Mouse (Mus musculus) CD4-positive, CD25-positive, alpha-beta regulatory T cell, adult 2 months (primary cell): ENCODE data around the gene Large2.
A peak's percentile ranks its signal among the peaks of the same experiment; 100 is the strongest.
"Not testable (repeated sequence)": the region's sequence is repeated elsewhere in the genome, so short reads cannot be mapped to it uniquely, and the experiment has no call there.

Source experiments
- DNase-seq: peaks from one replicate; pipeline ENCODE4 v3.0.0-alpha.2; 2012; ENCODE audit warnings: low read depth, low spot score

Large2 gene

DNA sequence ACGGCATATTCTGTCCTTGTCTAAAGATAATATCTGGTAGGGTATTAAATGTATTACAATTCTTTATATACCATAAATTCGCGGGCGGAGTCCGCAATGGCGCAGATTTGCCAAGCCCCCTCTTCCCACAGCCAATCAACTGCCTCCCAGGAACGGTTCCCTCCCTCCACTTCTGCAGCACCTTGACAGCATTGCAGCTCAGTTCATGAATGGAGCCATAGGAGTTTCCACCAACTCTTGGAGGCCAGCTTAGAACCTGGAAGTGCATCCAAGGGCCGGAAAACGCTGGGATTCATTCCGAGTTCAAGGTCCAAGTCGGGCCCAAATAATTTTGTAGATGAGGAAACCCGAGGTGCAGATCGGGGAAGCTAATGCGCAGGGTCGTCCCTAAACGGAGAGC lies at the start of gene Large2, which contains the start of gene Pex16:
Large2 (minus strand) TSS at position 356 of the 400 bp plus-strand sequence.
Pex16 (plus strand) TSS at position 163 of the 400 bp plus-strand sequence.
- DNase-seq = peak; percentile 76

DNA sequence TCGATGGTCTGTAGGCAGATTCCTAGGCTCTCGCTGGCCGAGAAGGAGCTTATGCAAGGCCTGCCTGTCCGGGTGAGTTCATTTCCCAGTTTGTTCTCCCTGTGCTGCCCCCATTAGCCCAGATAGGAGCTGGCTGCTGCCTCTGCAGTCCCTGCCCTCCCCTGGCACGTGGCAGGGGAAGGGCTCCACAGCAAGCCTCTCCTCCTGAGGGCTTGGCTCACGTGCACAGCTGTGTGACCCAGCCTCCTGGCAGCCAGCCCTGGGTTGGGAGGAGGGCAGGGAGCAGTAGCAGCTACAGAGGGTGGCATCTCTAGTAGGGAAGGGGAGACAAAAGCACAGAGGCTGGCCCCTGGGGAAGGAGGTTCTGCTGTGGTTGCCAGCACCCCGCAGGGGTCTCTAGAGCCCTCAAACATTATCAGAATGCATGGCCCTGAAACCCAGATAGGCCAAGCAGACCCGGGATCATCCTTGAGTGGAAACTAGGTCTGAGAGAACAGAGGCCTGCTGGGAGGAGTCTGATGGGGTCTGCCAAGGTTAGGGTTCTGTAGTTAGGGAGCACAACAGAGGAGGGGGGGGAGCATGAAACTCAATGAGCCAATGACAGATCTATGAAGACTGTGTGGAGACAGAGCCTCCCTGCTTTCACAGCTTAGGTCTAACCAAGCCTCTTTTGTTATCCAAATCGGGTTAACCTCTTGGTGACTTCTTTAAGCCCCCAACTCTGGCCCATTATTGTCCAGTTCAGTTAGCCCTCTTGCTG lies 49.2 kb upstream of the Large2 start:
- DNase-seq = no peak

DNA sequence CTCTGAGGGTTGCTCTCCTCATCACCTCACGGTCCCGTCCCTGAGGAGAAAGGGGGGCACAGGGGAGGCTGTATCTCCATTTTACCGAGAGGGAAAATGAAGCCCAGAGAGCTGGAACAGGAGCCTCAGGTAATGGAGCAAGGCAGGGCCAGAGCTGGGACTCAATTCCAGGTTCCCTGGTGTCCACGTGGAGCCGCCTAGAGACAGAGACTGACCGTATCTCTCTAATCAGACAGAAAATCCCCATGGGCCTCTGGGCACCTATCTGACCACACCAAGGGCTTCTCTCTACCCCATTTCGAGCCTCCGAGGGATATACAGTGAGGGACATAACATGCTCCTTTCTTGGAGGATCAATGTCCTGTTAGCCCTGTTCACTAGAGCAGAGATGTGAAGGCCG lies 48.5 kb upstream of the Large2 start:
- DNase-seq = no peak

DNA sequence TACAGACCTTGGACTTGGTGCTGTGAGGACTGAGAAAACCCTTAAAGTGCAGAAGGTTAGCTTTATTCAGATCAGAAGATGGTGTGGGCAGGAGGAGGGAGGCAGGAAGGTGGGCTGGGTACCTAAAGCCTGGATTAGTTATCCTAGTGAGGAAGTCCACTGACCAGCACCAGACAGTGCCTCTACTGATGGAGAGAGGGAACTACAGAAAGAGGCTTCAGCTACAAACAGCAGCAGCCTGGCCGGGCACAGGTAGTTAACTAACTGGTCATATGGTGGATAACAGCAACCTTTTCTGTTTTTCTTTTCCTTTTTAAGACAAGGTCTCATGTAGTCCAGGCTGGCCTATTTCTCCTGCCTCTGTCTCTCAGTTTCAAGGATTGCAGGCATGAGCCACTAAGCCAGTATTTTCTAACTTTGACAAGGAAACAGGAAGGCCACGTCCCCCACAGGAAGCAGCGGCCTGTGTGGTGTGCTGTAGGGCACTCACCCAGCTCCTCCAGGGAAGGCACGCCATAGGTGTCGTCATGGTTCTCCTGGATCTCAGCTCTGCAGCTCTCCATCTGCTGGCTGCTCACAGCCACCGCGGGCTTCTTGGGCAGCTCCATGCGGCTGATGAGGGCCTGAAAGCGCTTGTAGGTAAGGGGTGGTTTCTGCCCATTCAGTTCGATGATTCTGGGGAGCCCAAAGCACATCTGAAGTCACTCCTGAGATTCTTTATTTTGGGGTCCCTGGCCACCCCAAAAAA lies 47.9 kb upstream of the Large2 start:
- DNase-seq = peak; percentile 21

DNA sequence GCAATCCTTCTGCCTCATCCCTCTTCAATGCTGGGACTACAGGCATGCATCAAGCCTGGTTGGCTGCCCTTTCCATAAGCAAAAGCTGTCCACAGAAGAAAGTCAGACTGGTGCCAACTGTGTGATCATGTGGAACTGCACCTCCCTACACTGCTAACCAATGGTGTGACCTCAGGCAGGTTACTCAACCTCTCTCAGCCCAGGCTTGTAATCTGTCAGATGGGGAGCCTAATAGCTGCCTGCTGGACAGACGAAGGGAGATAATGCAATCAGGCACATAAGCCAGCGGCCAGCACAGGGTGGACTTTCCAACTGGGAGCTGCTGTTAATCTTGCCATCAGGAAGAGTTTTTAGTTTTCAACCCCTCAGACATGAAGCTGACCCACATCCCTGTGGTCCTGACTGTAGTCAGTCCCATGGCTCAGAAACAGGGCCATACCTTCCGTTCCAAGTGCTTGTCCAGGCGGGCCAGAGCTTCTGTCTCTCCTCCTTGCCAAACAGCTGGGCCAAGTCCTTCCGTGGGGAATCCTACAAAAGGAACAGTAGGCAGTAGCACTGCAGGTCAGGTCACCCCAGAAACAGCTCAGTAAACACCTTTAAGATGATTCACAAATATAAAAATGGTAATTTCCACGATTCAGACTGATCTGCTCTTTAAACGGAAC lies 47.2 kb upstream of the Large2 start:
- DNase-seq = no peak

DNA sequence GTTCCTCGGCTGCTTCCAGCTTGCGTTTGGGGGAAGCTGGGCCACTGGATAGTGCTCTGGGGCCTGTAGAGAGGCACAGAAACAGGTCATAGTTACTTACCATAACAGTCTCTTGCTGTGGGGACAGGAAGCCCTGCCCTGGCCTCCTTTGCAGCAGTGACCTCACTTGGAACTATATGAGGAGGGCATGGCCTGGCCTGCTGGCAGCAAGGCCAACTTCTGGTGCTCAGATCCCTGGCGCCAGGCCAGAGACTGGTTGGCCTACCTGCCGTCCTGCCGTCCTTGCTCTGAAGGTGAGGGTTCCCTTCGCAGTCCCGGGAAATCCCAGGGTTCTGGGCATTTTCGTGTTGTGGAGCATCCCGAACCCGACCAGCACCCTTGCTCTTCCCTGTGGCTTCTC lies 37.0 kb upstream of the Large2 start:
- no peak for DNase-seq

DNA sequence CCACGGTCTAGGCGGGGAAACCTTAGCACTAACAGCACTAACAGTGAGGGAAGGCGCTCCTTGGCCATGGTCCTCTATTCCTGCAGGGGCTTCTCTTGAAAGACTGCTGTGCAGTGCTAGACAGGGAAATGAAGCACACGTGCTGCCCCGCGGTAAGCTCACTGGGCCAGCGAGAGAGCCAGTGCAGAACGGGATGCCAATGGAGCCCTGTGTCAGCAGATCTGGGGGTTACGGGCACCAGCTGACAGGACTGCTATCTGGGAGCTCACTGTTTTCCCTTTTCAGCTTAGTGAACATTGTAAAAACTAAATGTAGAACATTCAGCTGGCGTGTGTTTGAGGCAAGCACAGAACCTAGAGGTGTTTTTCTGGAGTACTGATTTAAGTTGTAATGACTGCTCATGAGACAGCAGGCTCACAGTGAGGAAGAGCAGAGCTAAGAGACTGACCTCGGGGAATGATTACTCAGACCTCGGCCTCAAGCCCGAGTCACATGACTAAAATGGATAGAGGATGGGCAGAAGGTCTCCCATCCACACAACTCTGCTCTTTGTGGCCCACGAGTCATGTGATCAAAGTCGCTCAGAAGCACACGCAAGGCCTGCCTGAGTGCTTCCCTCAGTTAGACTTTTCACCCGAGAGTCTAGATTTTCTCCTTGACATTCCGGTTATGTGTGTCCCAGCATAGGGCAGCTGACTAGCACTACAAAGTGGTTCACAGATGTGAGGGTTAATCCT lies 33.8 kb upstream of the Large2 start:
- DNase-seq = no peak

DNA sequence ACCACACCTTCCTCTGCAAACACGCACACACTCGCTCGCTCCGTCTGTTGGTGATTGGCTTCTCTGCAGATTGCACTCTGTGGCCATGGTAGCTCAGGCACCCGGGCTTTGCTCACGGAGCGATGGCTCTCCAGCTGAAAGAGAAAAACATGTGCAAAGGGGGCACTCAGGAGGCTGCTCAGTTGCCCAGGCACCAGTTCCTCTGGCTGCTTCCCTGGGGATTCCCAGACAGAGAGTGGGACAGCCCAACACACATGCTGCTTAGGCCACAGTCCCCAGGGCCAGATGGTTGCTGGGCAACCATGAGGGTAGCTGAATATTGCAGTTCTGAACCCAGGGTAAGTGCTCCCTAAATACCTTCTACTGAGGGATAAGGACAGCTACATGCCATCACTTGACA lies 31.0 kb upstream of the Large2 start:
- no peak for DNase-seq

DNA sequence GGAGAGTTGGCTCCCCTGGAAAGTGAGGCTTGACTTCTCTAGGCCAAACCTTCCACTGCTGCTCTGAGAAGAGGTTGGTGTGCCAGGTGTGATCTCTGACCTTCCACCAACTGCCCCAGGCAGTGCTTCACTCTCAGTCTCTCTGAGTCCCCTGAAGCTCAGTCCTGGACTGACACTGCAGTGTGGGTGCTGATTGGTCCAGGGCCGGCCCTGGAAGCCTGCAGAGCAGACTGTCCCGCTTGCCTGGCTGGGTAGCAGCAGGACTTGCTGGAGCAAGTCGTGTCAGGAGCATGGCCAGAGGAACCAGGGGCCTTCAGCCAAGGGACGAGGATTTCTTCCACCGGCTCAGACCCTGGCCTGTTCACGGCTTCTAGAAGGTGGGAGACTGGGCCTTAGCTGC lies 30.1 kb upstream of the Large2 start:
- no peak for DNase-seq

DNA sequence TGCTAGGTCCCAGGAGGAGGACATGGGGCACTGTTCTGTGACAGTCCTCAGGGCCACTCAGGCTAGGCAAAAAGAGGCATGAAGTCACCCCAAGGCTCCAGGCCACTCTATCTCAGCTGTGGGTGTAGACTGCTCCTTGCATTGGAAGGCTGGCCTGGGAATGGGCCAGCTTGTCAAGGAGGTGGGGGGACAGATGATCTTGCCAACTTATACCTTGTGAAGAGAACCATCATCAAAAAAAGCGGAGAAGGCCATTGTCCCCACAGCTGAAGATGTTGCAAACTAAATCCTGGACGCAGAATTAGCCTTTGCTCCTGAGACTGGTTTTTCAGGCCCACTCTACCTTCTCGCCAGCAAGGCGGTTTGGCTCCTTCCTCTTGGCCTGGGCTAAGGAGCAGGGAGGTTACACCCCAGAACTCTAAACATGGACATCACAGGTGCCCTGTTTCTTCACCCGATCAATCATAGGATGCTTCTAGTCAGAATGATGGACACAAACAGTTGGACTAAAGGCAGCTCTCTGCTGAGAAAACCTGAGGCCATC lies 29.2 kb upstream of the Large2 start:
- DNase-seq = no peak

DNA sequence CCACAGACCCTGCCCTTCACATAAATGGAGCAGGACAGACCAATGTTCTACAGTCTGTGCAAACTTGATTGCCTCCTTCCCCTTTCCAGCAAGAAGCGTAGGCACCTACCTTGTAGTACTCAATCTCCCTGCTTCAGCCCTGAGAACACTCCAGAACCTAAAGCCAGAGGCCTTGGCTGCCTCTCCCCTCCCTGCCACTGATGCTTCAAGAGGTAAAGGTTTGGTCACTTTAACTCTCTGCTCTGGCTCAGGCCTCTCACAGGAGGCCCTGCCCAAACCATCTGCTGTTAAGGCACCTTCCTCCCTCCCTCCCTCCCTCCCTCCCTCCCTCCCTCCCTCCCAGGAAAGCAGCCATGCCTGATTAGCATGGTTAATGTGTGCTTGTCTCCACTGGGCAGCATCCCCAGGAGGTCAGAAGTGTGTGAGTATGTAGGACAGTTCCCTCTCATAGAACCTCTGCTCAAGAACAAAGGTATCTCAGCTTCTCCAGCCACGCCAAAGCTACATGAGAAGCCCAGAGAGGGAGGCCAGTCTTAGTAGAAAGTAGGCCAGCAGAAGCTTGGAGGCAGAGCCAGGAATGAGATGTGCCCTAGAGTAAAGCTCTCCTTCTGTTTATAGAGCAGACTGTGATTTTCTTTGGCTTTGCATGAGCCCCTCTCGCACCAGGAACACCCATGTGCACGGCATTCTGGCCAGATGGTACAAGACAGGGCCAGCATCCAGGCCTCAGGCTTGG lies 28.1 kb upstream of the Large2 start:
- DNase-seq = no peak

DNA sequence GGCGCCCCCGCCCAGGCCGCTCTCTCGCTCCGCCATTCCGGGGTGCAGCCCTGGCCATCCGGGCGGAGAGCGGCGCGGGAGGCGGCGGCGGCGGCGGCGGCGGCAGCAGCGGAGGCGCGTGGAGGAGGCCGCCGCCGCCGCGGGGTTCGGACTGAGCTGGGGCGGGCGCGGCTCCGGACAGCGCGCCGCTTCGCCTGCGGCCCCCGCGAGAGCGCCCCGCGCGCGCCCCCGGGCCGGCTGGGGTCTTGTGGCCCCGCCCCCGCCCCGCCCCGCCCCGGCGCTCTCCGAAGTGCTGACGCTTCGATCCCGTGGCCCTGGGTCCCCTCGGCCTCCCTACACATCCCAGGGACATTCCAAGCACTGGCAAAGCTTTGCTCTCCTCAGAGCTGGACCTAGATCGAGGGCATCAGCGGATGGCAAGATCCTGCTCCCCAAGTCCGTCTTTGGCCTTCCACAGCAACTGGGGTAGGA lies 26.5 kb upstream of the Large2 start, which contains the start of gene Mapk8ip1:
Mapk8ip1 (minus strand) TSS at position 173 of the 471 bp plus-strand sequence.
- DNase-seq = no peak

DNA sequence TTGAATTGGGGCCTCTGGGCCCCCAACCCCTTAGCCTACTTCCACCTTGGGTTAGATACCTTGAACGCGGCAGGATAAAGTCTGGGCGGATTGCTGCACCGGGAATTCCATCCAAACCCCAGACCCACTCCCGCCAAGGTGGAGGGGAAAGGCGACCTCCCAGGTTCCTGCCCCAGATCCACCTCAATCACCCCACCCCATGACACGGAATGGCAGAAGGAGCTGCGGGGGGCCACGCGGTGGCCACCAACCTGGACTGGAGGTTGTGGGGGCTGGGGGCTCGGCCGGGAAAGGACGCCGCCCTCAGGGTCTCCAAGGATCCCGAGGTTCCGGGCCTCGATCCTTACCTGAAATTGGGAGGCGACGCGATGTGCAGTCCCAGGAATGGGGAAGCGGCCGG lies 26.0 kb upstream of the Large2 start:
- no peak for DNase-seq

DNA sequence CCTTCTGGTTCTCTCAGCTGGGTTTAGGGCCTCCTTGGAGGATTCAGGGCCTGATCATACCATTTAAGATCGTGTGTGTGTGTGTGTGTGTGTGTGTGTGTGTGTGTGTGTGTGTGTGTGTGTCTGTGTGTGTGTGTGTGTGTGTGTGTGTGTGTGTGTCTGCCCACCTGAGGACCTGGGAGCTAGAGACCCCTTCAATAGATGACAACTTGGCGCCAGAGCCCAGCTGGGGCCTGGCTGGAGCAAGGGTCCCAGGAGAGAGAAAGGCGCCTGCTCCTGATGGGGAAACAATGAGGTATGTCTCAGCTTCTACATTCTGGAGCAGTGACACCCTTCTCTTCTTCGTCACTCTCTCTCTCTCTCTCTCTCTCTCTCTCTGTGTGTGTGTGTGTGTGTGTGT lies 25.2 kb upstream of the Large2 start:
- not testable (repeated sequence) for DNase-seq

DNA sequence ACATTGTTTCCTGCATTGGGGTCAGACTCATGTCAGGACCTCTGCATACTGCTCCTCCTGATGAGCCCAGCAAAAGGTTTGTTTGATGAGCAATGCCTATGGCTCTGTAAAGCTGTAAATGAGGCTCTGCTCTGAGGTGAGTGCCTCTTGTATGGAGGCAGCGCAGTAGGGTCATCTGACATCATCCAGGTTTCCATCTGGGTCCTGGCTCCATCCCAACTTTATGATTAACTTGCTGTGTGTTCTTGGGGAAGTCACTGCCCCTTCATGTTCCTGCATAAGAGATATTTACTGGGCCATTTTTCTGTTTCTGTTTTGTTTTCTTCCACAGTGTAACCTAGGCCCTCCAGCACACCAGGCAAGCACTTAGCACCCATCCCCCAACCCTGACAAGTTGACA lies 22.8 kb upstream of the Large2 start:
- no peak for DNase-seq

DNA sequence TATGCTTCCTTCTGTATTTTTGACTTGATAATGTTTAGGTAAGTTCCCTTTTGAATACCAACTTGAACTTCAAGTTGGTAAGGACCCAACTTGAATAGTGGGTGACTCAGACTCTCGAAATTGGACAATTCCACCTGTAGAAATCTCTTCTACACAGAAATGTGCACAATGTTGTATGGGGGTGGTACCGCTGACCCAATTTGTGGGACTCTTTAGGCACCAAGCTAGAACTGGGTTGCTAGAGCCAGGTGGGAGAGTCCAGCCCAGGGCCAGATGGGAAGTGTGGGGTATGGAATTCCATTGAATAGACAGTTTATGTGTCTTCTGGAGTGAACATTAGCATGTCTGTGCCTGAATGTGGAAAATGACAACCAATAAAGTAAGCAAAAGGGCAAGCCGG lies 20.9 kb upstream of the Large2 start:
- no peak for DNase-seq

DNA sequence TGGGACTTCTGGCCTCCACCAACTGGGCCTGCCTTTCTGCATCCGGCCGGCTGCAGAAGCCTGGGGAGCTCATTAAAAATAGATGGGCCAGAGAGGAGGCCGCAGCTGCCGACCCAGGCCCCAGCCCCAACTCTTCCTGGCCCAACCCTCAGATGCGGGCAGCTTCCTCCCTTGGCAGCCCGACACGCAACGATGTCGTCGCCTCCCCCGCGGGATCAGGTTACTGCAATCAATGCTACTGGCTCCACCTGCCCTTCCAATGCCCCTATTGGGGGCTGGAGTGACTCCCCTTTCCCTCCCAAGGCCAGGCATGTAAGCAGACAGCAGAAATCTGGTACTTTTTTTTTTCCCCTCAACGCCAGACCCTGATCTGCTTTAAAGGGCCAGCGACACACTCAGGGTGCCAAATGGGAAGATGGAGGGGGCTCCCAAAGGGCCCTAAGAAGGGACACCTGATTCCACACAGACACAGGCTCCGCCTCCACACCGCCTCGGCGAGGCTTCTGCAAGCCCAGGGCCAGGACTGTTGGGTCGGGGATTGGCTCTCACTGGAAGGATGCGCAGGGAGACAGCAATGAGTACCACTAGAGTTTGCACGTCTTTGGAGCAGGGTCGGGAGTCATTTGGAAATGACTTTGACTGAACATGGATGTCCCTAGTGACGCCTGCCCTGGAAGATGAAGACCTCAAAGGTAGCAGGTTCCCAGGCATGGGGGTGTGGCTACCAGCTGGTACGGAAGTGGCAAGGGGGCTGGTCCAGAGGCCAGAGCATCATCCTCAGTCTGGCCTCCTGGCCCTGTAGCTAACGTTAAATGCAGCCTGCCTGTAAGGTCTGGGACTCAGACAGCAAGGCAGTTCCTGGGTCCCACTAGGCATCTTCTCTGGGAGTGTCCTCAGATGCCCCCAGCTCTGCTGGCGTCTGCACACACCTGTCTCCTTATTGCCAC lies 17.9 kb upstream of the Large2 start:
- DNase-seq = peak; percentile 41

DNA sequence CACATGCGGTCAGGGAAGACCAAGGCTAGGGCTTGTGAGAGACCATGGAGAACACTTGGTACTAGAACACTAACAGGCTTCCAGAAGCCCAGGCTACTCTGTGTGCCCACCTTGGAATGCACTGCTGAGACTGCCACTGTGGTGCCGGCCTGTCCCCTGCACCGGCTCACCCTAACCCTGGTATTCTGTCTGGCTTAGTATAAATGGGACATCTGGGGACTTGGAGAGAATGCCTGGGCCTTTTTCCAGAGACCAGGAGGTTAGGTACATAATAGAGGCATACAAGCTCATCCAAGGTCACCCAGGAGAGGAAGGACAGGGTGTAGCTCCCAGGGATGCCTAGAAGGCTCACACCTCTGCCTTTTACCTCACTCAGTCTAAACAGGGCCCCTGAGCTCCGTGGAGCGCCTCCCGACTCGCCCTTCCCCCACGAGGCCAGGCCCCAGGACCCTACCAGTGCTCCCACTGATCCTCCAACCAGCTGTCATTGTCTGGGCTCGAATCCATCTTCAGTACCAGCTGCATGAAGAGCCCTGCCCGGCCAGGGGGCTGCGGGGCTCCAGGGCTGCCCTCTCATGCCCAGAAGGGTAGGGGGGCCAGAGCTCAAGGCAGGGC lies 17.1 kb upstream of the Large2 start:
- DNase-seq = no peak

DNA sequence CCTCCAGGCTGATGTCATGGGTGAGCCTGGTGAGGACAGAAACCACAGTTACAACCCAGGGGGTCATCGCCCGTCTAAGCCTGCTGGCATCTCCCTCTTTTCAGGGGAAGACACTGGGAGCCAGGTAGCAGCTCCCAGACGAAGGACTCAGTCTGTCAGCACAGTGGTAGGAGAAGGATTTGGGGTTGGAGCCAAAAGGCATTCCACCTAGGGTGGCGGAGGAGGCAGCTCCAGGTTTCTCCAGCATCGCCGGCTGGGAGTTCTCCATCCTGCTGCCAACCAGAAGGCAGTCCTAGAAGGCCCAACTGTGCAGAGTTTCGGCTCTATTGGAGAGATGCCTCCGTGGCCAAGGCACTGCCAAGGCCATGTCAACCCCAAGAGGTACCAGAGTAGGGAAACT lies 16.4 kb upstream of the Large2 start:
- no peak for DNase-seq
